Mouse (Mus musculus) urinary bladder, postnatal 25 days (tissue): ENCODE results near the gene Mak.
"Not testable (repeated sequence)": the region's sequence is repeated elsewhere in the genome, so short reads cannot be mapped to it uniquely, and the experiment has no call there.

Experiments
- DNase-seq: peaks from one replicate; pipeline ENCODE4 v3.0.0; 2022; ENCODE audit warnings: low spot score

Gene Mak

DNA sequence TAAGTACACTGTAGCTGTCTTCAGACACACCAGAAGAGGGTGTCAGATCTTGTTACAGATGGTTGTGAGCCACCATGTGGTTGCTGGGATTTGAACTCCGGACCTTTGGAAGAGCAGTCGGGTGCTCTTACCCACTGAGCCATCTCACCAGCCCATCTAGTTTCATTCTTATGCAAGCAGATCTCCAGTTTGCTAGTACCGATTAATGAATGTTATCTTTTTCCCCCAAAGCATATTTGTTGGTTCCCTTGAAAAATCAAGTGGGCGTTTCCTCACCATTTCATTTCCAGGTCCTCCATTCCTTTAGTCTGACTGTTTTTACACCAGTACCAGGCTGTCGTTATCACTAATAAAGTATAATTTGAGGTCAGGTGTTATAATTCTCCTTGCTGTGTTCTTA, 81.0 kb downstream of the Mak start:
- DNase-seq: not testable (repeated sequence)

GRCm38 (mm10) chr13:40994487-40995263, 84.8 kb downstream of the Mak start:
- no peak for DNase-seq

DNA sequence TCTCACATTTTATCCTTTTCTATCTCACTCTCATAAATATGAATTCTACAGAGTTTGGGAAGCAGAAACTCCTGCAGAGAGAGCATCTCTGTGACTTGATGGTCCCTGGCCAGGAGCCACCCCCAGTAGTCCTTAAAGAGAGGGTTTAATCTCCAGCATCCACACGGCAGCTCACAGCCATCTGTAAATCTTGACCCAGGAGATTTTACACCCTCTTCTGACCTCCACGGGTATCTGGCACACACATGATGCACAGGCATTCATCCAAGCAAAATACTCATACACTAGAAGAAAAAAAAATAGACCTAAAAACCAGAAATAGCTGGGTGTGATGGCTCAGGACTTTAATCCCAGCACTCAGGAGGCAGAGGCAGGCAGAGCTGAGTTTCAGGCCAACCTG, 91.1 kb downstream of the Mak start:
- no peak for DNase-seq

- not testable (repeated sequence) for DNase-seq
These were observed 91.8 kb downstream of the Mak start for GRCm38 (mm10) chr13:40987608-40988303.

- DNase-seq: no peak
These were observed 93.4 kb downstream of the Mak start for GRCm38 (mm10) chr13:40986081-40986480.

DNA sequence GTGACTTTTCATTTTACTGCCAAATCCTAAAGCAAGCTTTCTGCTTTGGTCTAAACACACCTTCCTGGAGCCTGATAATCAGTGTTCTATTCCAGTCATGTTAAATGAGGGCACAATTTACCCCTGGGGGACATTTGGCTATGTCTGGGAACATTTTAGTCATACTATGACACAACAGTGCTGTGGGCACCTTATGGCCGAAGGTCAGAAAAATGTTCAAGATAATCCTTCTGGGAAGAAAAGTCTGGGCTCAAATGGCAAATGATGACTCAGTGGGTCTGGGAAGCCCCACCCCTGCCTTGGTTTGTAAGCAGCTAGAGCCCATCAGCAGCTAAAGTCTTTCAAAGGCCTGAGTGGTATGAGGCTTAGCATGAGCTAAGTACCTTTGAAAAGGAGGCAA, 96.7 kb downstream of the Mak start:
- no peak for DNase-seq

DNA sequence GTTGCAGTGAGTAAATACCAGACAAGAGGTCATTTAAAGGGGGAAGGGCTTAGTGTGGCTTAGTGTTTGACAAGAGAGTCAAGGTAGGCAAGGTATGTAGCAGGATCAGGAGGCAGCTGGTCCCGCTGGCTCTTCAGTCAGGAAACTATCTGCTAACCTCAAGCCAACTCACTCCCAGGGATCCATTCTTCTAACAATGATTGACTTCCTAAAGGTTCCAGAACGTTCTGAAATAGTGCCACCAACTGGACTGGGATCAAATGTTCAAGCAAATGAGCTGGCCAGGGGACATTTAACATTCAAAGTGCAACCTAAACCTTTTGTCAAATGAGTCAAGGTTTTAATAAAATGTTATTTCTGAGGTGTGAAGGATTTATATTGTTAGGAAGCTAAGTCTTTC, 100.2 kb downstream of the Mak start:
- no peak for DNase-seq

DNA sequence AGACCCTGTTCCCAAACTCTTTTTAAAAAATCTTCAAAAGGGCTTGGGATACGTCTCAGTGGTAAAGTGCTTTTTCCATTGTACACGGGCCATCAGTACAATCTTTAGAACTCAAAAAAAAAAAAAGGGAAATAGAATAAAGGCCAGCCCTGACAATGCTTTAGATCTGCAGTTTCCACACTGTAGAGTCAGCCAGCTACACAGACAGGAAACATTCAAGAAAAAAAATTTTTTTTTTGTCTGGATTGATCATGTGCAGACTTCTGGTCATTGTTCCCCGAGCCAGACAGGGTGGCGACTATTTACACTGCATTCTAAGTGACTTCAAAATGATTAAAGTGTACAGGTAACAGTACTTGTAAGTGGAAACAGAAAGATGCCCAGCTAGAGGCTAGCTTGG, 100.9 kb downstream of the Mak start:
- no peak for DNase-seq

GRCm38 (mm10) chr13:40977609-40978008, 101.9 kb downstream of the Mak start:
- peak; percentile 39 for DNase-seq
